Mouse (Mus musculus) ES-CJ7 (cell line): ENCODE measurements at regions not wholly inside any gene's neighbourhood (a gene's known extent, or its start where the extent isn't known, plus 50 kb on each side); places are given as distances from the start of the nearest gene placed in this dataset.
A peak's percentile ranks its signal among the peaks of the same experiment; 100 is the strongest.

ENCODE experiments used
- DNase-seq: peaks from one replicate; pipeline ENCODE4 v3.0.0; 2011; ENCODE audit warnings: low read depth, low spot score

DNA sequence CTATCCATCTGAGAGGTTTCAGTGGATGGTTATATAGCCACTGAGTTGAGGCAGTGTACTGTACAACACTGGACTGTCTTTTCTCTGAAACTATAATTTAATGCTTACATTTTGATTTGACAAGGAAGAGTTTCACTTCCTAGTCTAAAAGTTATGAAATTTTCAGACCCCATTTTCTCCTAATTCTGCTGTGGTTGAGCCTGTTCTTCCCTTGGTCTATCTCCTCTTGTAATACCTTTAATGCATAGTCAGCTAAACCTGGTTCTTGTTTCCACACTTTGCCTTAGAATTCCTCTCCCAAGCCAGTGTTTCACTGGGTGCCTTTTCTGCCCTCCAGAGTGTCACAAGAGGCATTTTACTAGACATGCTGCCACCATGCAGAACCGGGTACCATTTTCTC lies 279.3 kb upstream of the Camk1g start:
- no peak for DNase-seq

DNA sequence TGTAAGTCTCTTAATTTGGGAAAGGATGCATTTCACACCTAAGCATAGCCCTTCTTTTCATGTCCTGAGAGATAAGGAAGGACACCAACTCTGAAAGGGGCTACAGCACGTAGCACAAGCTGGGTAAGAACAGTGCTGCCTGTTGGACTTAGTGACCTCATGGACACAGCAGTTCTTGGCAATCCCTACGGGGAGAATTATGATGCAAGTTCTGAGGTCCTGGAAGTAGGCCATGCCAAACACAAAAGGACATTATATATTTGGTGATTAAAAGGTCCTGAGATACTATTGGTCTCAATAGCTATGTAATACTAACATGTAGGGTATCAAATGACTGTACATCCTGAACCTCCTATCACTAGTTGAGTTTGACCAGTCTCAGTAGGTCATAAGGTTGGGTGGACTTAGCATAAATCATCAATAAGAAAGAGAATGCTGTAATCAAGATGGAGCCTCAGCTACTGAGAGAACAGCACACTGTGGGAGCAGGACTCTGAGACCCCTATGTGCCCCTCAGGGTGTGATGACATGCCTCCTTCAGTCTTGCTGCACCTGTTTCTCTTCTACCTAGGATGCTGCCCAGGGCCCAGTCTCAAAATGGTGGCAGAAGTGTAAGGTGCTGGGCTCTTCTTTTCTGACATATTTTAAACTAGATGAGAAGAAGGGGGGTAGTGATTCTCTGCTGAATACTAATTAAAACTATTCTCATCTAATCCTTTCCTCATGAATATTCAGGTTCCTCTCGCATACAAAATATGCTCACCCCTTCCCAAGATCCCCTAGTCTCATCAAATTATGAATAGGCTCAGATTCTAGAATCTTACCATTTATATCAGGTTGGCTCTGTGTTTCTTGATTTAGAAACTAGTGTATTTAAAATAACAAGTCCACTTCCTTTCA lies 277.5 kb upstream of the Camk1g start:
- no peak for DNase-seq

DNA sequence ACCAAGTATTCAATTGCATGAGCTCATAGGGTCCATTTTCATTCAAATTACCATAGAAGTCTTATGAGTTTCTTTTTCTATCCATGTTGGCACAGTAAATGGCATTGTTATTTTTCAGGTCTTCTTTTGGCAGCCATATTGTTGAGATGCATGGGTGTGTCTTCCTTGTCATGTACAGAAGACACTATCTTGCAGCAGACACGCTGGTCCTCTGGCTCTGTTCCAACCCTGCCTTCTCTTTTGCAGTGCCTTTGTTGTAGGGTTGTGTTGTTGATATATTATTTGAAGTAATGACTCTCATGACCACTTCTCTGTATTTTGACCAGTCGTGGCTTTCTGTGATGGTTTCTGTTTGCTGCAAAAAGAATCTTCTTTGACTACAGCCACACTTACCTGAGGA lies 274.4 kb upstream of the Camk1g start:
- DNase-seq, result no peak

DNA sequence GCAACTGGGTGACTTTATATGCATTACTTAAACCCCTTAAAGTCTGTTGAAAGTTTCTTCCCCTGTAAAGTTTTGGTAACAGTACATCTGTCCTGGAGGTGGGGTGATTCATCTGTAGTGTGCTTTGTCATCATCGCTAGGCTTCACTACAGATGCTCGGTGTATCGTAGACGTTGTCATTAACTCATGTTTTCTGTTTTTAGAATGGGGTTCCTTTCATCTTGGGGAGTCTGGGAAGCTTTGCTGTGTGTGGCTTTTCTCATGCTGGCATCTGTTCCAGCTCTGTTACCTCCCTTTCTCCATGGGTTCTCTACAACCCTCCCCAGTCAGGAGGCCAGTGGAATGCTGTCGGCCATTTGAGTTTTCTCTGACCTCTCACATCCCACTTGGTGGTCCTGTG lies 266.4 kb upstream of the Camk1g start:
- DNase-seq, result no peak

DNA sequence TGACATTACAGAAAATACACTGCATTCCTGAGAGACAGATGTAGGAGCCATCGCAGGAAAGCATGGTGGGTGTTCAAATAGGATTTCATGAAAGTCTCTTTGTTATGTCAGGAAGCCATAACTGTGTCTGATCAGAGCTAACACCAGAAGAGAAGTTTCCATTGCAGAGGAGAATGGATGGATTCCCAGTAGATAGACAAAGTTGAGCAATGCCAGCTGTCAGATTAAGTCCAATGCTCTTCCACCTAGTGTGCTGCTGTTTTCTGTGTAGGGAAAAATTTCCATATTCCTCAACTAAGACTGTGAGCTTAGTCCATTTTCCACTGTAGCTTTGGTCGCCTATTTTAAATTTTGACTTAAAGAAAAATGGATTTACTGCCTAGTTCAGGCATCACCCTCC lies 262.0 kb upstream of the Camk1g start:
- no peak for DNase-seq

DNA sequence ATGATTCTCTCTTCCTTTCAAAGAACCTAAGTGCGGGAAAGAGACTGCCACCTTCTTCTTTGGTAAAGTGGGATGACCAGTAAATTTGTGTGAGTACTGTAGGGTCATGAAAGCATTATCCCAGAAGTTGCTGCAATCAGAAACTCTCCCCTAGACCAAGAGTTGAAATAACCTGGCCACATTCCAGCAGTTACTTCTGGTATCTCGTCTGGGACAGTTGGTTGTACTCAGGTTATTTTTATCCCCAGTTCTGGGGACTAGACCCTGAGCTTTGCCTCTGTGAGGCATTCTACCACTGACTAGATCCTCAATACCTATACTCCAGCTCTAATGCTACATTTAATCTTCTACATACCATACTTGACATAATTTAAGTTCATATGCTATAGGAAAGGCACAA lies 259.8 kb upstream of the Camk1g start:
- no peak for DNase-seq

DNA sequence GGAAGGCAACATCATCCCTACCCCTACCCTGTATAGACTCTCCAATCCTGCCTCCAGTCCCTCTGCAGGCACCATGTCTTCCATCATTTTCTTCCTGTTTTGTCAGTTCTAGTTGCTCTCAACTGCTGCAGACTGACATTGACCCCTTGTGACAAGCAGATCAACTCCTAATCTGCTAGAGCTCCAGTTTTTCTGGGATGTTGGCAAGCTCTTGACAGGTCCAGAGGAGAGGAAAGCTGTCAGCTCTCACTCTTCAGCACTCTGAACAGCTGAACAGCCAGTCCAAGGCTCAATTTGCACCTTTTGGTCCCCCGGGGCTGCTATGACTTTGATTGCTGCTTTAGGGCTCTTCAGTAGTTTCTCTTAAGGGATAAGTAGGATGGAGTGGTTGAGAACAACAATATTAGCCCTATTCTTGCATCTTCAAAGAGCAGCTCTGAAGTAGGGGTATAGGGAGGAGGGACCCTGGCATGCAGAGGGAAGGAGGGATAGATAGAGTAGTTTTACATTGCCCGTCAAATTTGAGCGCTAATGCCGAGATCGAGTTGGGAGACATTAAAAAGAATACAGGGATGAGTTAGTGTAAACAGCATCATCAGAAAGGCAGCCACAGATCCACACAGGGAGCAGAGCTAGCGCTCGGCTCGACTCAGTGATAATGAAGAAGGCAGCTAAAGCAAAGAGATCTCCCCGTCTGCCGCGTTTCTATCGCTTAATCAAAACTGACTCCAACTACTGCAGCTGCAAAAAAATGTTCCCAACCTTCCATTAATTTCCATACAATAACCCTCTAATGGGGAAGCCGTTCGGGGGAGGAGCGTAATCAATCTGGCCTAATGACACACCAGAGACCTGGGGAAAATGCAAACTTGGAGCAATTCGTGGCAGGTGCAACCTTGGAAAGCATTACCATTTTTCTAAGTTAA lies 257.1 kb upstream of the Camk1g start:
- DNase-seq, result no peak

DNA sequence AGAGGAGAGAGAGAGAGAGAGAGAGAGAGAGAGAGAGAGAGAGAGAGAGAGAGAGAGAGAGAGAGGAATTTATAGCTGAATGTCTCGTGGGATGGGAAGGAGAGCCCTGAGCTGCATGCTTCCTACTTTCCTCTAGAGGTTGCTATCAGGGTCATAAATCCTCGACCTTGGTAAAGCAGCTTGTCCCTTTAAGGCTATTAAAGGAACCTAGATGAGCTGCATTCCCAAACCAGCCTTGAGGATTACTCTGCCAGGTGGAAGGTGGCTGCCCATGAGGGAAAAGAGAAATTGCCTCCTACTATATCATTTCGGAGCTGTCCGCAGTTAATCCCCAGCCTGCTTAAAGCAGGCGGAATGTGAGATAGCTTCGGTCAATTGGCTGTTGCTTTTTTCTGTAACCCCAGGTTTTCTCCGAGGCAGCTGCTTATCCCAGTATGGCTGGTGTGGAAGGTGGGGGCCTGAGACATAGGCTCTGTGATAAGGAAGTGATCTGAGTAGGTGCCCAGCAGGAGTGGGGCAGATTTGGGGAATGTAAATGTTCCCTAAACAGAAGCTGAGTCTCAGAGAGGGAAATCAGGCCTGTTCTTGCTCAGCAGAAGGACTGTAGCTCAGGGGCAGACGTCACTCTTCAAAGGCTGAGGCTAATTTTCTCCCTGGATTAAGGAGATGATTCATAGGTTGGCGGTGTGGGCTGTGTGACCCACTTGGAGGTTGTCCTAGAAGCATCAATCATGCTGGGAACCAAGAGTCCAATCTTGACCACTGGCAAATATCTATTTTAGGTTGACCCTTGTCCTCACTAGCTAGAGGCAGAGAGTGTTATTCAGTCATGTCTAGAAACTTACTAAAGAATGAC lies 255.2 kb upstream of the Camk1g start:
- no peak for DNase-seq

DNA sequence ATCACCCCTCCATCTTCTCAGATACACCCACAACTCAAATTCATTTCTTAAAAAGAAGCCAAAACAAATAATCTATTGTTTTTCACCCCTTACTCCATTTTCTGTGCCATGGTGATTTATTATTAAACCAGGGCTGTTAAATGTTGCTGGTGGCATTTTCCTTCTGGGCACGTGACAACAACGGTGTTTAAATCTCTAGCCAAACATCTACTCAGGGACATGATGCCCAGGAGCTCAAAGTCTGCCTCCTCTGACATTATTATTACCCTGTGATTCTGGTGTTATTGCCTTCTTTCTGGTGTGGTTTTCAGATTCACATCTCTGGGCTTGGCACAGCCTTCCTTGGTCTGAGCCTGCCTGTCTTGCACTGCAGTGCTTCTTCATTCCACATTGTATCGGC lies 253.5 kb upstream of the Camk1g start:
- no peak for DNase-seq

DNA sequence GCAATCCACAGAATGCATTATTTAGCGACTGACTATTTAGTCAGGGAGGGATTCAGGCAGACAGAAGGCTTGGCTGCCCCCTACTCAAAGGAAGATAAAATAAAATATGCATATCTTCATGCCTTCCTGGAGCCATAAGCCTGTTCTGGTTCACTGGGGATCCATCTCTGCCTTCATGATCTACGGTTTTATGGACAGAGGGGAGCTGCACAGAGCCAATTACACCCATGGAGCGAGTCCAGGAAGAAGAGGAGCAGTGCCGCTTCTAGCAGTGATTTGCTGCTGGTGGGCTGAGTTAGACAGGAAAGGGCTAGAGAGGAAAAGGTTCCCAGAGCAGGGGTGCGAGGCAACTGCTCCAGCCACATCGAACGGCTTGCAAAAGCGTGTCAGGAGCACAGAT lies 248.2 kb upstream of the Camk1g start:
- DNase-seq, result no peak

DNA sequence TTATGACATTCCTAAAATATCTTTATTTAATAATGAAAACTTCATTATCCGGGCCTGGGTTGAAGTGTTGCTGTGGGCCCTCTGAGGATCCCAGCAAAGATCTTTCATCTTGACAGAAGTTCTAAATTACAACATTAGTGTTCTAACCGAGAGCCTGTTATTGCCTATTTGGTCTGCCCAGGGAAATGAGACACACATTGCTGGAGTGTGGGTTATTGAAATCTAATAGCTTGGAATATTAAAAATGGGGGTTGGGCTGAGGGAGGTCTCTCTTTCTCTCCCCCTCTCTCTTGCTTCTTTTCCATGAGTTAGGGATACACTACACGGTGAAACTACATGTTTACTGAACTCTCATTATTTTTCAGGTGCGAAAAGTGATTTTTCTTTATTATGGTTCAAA lies 240.4 kb upstream of the Camk1g start:
- no peak for DNase-seq

DNA sequence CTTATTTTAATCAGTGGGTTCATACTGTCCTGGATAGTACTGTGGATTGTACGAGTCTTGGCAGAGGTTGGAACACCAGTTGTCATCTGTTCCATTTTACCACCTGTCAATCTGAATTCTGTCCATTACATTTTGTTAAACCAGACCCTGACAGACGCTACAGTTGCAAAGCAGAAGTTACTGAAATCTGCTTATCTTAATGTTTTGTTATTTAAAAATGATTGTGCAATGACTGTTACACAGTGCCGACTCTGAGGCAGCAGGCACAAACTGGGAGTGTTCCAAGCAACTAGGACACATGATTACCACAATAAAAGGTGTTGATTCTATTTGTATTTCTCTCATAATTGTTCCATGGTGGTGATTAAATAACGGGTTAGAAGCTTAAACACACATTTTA lies 229.8 kb upstream of the Camk1g start:
- no peak for DNase-seq

DNA sequence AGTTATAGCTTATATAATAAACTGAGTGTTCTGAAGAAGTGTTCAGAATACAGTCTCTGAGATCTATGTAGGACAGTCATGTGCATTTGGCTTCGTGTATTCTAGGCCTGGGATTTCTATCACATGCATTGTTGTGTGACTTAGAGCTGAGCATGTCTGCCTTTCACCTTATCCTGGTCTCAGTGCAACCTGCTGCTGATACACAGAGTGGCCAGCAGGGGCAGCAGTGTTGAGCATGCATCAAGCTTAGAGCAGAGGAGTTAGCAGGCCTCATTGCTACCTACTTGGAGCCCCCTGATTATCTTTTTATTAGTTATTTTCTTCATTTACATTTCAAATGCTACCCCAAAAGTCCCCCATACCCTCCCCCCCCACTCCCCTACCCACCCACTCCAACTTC lies 229.1 kb upstream of the Camk1g start:
- DNase-seq, result peak; percentile 77

DNA sequence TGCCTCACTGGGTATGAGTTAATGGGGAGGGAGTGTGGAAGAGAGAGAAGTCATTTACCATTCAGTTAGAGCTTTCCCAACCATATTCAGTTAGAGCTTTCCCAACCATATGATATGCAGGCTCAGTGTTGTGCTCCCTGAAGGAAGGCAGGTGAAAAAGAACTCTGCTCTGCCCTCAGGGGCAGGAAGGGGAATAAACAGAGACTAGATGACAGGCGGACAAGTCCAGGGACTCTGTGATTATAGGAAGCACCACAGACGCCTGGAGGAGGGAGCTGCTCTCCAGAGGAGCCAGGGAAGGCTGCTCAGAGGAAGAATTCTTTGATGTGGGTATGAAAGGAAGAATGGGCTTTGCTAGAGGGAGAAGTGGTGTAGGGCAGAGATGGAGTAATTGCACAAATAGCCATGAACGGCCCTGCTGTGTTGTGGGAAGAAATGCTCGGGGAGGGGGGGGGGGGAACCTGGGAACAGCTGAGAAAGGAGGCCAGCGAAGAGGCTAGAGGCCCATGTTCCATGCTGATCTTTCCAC lies 220.3 kb upstream of the Camk1g start:
- no peak for DNase-seq

DNA sequence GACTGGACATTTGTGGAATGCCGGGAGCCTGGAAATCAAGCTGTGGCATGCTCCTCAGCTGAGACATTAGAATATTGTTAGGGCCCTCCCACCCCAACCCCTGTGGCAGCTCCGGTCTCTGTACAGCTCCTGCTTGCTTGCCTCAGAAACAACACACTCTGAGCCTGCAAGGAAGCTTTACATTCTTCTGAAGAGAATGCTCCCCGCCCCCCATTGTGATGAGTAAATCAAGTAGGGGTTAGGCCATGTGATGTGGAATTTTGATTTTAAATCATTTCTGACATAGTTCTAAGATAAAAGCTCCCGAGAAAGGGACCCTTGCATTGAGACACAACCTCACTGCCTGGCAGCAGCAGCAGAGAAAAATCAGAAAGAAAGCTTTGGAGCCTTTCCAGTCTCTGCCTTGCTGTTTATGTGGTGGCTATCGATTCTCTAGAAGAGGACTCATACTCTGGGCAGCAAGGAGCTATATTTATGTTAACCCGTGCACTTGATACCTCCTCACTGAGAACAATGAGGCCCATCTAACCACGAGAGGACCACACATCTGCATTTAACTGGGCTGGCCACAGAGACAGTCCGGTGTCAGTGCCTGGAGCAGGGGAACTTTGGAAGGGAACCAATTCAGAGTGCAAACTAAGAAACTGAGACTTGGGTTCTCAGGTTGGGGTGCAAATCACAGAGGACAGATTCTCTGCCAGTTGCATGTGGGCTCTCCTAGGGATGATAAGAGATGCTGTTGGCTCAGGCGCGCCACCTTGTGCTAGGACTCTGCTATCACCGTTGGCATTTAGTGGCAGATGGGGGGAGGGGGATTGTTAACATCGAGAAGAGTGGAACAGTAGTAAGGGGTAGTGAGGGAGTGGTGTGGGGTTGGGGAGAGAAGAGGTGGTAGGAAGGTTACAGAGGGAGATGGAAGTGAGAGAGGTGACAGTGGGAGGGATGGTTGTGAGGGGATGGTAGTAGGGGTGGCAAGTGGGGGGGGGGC lies 218.7 kb upstream of the Camk1g start:
- peak; percentile 92 for DNase-seq

DNA sequence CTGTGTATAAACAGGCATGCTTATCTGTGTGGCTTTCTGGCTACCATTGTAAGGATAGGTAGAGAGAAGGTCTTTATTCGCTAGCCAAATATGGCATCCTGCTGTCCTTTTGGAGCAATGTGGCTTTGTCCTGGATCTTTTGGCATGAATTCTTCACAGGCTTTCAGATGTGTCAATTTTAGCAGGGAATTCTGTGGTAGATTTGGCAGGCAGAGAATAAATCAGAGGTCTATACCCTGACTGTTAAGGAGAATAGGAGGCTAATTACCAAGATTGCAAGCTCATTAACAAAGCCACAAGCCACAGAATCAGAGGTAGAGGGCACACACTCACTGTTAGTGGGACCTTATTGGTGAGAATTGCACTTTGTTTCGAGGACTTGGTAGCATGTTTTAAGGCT lies 217.2 kb upstream of the Camk1g start:
- DNase-seq, result no peak

DNA sequence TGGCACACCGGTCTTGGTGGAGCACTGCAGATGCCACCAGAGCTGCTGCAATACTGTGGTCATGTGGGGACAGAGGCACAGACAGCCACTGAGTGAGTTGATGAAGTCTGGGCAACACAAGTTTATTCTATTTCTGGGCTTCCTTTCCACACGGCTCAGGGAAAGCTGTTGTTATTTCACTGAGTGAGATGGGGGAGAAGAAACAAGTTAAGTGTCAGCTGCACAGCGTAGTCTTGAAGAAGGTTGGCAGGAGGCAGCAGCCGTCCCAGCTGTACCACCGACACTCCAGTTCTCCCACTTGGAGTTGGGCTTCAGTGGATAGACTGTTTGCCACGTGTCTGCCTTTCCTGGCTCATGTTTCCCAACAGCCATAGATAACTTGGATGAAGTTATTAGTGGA lies 216.8 kb upstream of the Camk1g start:
- DNase-seq, result no peak

DNA sequence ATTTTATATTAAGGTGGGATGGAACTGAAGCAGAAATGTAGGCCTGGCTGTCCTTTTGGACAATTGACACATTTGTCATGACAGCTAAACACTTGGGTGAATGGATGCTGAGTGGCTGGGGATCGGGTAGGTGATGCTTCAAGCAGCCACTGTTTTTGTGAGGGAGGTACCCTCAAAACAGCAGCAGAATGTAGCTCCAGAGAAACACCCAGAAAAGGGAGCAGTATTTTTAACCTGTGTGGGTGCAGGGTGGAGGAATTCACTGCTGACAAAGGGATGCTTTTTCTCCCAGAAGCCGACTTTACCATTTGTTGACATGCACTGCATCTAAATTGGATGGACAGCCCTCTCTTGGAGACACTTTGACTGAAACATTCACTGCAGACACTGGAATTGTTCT lies 213.7 kb upstream of the Camk1g start:
- no peak for DNase-seq

DNA sequence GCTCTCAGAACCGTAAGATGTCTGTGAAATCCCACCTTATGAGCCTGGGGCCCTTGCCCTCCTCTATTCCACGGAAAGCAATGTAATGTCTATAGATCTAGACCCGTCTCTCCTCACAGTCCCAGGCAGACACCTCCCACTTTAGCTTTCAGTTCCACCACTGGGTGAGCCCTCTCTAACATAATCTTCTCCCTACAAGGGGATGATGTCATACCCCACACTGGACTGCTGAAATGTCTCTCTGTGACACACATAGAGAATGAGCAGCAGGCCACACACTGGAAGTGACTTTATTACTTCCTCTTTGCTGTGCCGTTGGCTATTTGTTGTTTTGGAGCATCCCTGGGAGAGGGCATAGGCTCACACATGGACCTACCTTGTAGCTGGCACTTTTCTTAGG lies 210.3 kb upstream of the Camk1g start:
- DNase-seq, result no peak

DNA sequence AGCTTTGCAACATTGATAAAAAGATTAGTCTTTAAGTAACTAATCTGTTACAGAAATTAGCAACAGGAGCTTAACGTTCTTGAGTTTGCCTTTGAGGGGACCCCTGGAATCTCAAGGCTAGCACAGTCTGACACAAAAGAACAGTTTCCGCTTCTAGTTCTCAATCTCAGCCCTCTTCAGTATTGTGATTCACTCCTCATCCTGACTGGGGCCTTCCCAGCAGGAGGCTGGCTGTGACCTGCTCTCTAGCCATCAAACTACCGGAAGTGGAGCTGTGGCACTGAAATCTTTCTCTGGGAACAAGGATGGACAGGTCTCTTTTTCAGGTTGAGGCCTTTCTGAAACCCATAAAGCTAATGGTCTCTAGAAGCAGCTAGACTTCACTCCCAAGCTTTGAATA lies 209.6 kb upstream of the Camk1g start:
- peak; percentile 65 for DNase-seq
